Mouse (Mus musculus): ENCODE results near the gene Anapc16.

GRCm38 (mm10) chr10:59972534-59972933, 30.4 kb downstream of the Anapc16 start:
- TF ChIP-seq HCFC1 (IDR thresholded peaks at IDR 0.05; ENCODE audit: borderline replicate concordance, insufficient read depth, low read length) (no peak), ZNF384 (IDR thresholded peaks at IDR 0.05; ENCODE audit: low read depth, low read length) (0 out of 2 replicates have a peak, but pooled peaks have one; percentile 11), CHD2 (IDR thresholded peaks at IDR 0.05; ENCODE audit: low read depth, low read length) (no peak)

Data from ES-E14 (cell line).